Mouse (Mus musculus) limb, embryonic 14.5 days (tissue): ENCODE data around the gene Socs4. TPM values are rescaled to one million over a fixed set of nuclear protein-coding genes. Genes with fewer than 3 reads are reported as not detected.
"Not testable (repeated sequence)": the region's sequence is repeated elsewhere in the genome, so short reads cannot be mapped to it uniquely, and the experiment has no call there.

Experiments
- ATAC-seq: fragments of 200-750 bp; cut with Nextera tagmentation; 2 replicates; pipeline ENCODE4 v1.8.0; 2017; ENCODE audit warnings: low read depth, moderate number of reproducible peaks, moderate TSS enrichment; ENCODE audit not compliant: low FRiP score
- DNase-seq: peaks from one replicate; pipeline ENCODE4 v3.0.0-alpha.2; 2015; ENCODE audit warnings: low spot score
- H3K27ac ChIP-seq: fragments of 300-500 bp; sonication (generic); replicated peaks from 2 replicates; pipeline ENCODE4 v1.5.1; 2014; ENCODE audit warnings: low read depth, mild to moderate bottlenecking, low read length, moderate library complexity, mixed read lengths
- H3K27me3 ChIP-seq: fragments of 300-500 bp; sonication (generic); 2 replicates; pipeline ENCODE4 v1.6.1; 2014; ENCODE audit warnings: low read length, mixed read lengths; ENCODE audit not compliant: control insufficient read depth, insufficient read depth
- H3K36me3 ChIP-seq: fragments of 300-500 bp; sonication (generic); 2 replicates; pipeline ENCODE4 v1.6.1; 2014; ENCODE audit warnings: mild to moderate bottlenecking, low read length, moderate library complexity, mixed read lengths; ENCODE audit not compliant: control insufficient read depth, insufficient read depth
- H3K4me1 ChIP-seq: fragments of 300-500 bp; sonication (generic); 2 replicates; pipeline ENCODE4 v1.6.1; 2014; ENCODE audit warnings: antibody characterized with exemption, low read length, mixed read lengths; ENCODE audit not compliant: control insufficient read depth, insufficient read depth
- H3K4me2 ChIP-seq: fragments of 300-500 bp; sonication (generic); replicated peaks from 2 replicates; pipeline ENCODE4 v1.6.1; 2014; ENCODE audit warnings: low read depth, mild to moderate bottlenecking, low read length, moderate library complexity; ENCODE audit not compliant: severe bottlenecking
- H3K4me3 ChIP-seq: fragments of 300-500 bp; sonication (generic); replicated peaks from 2 replicates; pipeline ENCODE4 v1.5.1; 2014; ENCODE audit warnings: low read length
- H3K9ac ChIP-seq: fragments of 300-500 bp; sonication (generic); 2 replicates; pipeline ENCODE4 v1.6.1; 2014; ENCODE audit warnings: mild to moderate bottlenecking, low read depth, low read length, moderate library complexity; ENCODE audit not compliant: severe bottlenecking
- H3K9me3 ChIP-seq: fragments of 300-500 bp; sonication (generic); 2 replicates; pipeline ENCODE4 v1.6.1; 2016; ENCODE audit warnings: low read length; ENCODE audit not compliant: control insufficient read depth
- POLR2A ChIP-seq: fragments of 200-500 bp; IDR thresholded peaks from 2 replicates; pipeline ENCODE4 v1.8.0; 2012; ENCODE audit warnings: inconsistent platforms, mild to moderate bottlenecking, moderate library complexity, borderline replicate concordance; ENCODE audit not compliant: insufficient read depth, insufficient read length; ENCODE audit errors: extremely low read depth
- WGBS: fragments of 180-500 bp; shearing (Covaris S2); extraction: QIAGEN DNeasy Blood & Tissue Kit; methylation state at CpG from one replicate; pipeline ENCODE4 v1.1.7; 2014; 5-methylcytosine and 5-hydroxymethylcytosine counted together
- polyA plus RNA-seq, 2 experiments: library from polyadenylated mRNA; depleted of rRNA in 1 of 2; stranded (reverse) in 1 of 2; unstranded in 1 of 2; fragments of >200 nt; fragmentation: Nextera tagmentation in 1 of 2; extraction: Ambion mirVana in 1 of 2; gene quantifications; 2 replicates each; pipeline versions ENCODE4 v1.2.1 to v1.2.3; 2012 to 2014

Gene Socs4
- polyA plus RNA-seq, 2 experiments: 4.7 to 7.5 TPM

GRCm38 (mm10) chr14:47307669-47308068 lies 30.9 kb downstream of the Socs4 start:
- WGBS: 79% methylated on average over 3 of the region's 3 CpGs
- ATAC-seq: no peak
- DNase-seq: no peak
- no peaks in the 10 kb centered on the region for H3K9me3 ChIP-seq
- no peak overlapping the region for H3K27ac ChIP-seq
- H3K4me3 ChIP-seq: no peak overlapping the region
- no peak for TF ChIP-seq POLR2A
- H3K4me1 ChIP-seq: no peaks in the 10 kb centered on the region
- H3K9ac ChIP-seq: no peak overlapping the region
- peaks cover 48% of the 10 kb centered on the region for H3K36me3 ChIP-seq
- H3K4me2 ChIP-seq: no peak overlapping the region
- H3K27me3 ChIP-seq: no peaks in the 10 kb centered on the region

GRCm38 (mm10) chr14:47309061-47309460 lies 32.3 kb downstream of the Socs4 start:
- ATAC-seq: no peak
- 92% methylated on average over 1 of the region's 1 CpGs for WGBS
- no peaks in the 10 kb centered on the region for H3K9me3 ChIP-seq
- DNase-seq: no peak
- peaks cover 53% of the 10 kb centered on the region for H3K36me3 ChIP-seq
- no peak for TF ChIP-seq POLR2A
- no peaks in the 10 kb centered on the region for H3K27me3 ChIP-seq
- H3K4me2 ChIP-seq: no peak overlapping the region
- H3K27ac ChIP-seq: no peak overlapping the region
- H3K4me1 ChIP-seq: no peaks in the 10 kb centered on the region
- H3K9ac ChIP-seq: no peak overlapping the region
- no peak overlapping the region for H3K4me3 ChIP-seq

- Histone ChIP-seq H3K9me3 (no peaks in the 10 kb centered on the region), H3K36me3 (peaks cover 66% of the 10 kb centered on the region), H3K4me1 (no peaks in the 10 kb centered on the region), H3K4me2 (no peak overlapping the region), H3K4me3 (no peak overlapping the region), H3K27me3 (no peaks in the 10 kb centered on the region), H3K27ac (no peak overlapping the region), H3K9ac (no peak overlapping the region)
- ATAC-seq: no peak
- DNase-seq: no peak
- no peak for TF ChIP-seq POLR2A
- 93% methylated on average over 18 of the region's 18 CpGs for WGBS
These were observed 33.8 kb downstream of the Socs4 start for GRCm38 (mm10) chr14:47310342-47311181.

- no peak for DNase-seq
- H3K27ac ChIP-seq: no peak overlapping the region
- no peak overlapping the region for H3K9ac ChIP-seq
- H3K9me3 ChIP-seq: no peaks in the 10 kb centered on the region
- H3K4me1 ChIP-seq: no peaks in the 10 kb centered on the region
- H3K4me2 ChIP-seq: no peak overlapping the region
- no peak overlapping the region for H3K4me3 ChIP-seq
- ATAC-seq: no peak
- no peak for TF ChIP-seq POLR2A
- H3K36me3 ChIP-seq: peaks cover 43% of the 10 kb centered on the region
- no peaks in the 10 kb centered on the region for H3K27me3 ChIP-seq
- 96% methylated on average over 5 of the region's 5 CpGs for WGBS
These were observed 42.6 kb downstream of the Socs4 start for GRCm38 (mm10) chr14:47319362-47319761.

GRCm38 (mm10) chr14:47321581-47321980 lies 44.9 kb downstream of the Socs4 start:
- H3K27ac ChIP-seq, H3K4me3 ChIP-seq, H3K27me3 ChIP-seq, ATAC-seq, H3K4me1 ChIP-seq, H3K9ac ChIP-seq, H3K4me2 ChIP-seq, DNase-seq, H3K9me3 ChIP-seq: not testable (repeated sequence)
- H3K36me3 ChIP-seq: peaks cover 28% of the 10 kb centered on the region
- WGBS: 96% methylated on average over 3 of the region's 8 CpGs
